Mouse (Mus musculus) heart, embryonic 10.5 days (tissue): Measurements from ENCODE around the gene Susd2. TPM values are rescaled to one million over a fixed set of nuclear protein-coding genes. Genes with fewer than 3 reads are reported as not detected.
A peak's percentile ranks its signal among the peaks of the same experiment; 100 is the strongest.

Experiments used
- DNase-seq: peaks from one replicate; pipeline ENCODE4 v3.0.0-alpha.2; 2017; ENCODE audit warnings: low spot score
- H3K27ac ChIP-seq: fragments of 300-500 bp; sonication (generic); 2 replicates; pipeline ENCODE4 v1.5.1; 2016; ENCODE audit warnings: mild to moderate bottlenecking
- H3K27me3 ChIP-seq: fragments of 300-500 bp; sonication (generic); 2 replicates; pipeline ENCODE4 v1.6.1; 2016; ENCODE audit warnings: mild to moderate bottlenecking; ENCODE audit not compliant: poor library complexity, insufficient read depth, severe bottlenecking
- H3K36me3 ChIP-seq: fragments of 300-500 bp; sonication (generic); 2 replicates; pipeline ENCODE4 v1.6.1; 2016; ENCODE audit warnings: mild to moderate bottlenecking, moderate library complexity
- H3K4me1 ChIP-seq: fragments of 300-500 bp; sonication (generic); 2 replicates; pipeline ENCODE4 v1.6.1; 2016; ENCODE audit warnings: mild to moderate bottlenecking
- H3K4me3 ChIP-seq: fragments of 300-500 bp; sonication (generic); 2 replicates; pipeline ENCODE4 v1.5.1; 2016; ENCODE audit warnings: mild to moderate bottlenecking, moderate library complexity
- H3K9me3 ChIP-seq: fragments of 300-500 bp; sonication (generic); 2 replicates; pipeline ENCODE4 v1.6.1; 2016; ENCODE audit warnings: mild to moderate bottlenecking, moderate library complexity
- WGBS: fragments of 180-500 bp; shearing (Covaris S2); methylation state at CpG from one replicate; pipeline ENCODE4 v1.1.7; 2016; 5-methylcytosine and 5-hydroxymethylcytosine counted together
- polyA plus RNA-seq: library from polyadenylated mRNA; unstranded; fragments of >200 nt; fragmentation: Nextera tagmentation; extraction: Ambion mirVana; gene quantifications from 2 replicates; pipeline ENCODE4 v1.2.1, GENCODE M21; 2016

Gene Susd2
- polyA plus RNA-seq, 1 experiment from 2014 or later: 1.4 TPM

GRCm38 (mm10) chr10:75667911-75668270 lies 24.1 kb upstream of the Susd2 start:
- peak overlapping the region; percentile 72 for H3K4me3 ChIP-seq
- H3K27ac ChIP-seq: peak overlapping the region; percentile 81
- H3K36me3 ChIP-seq: peaks cover 45% of the 10 kb centered on the region
- H3K9me3 ChIP-seq: no peaks in the 10 kb centered on the region
- peaks cover 14% of the 10 kb centered on the region for H3K4me1 ChIP-seq
- peaks cover 31% of the 10 kb centered on the region for H3K27me3 ChIP-seq
- WGBS: under 1% methylated on average over 23 of the region's 23 CpGs
- no peak for DNase-seq

GRCm38 (mm10) chr10:75667115-75667910 lies 23.5 kb upstream of the Susd2 start:
- no peaks in the 10 kb centered on the region for H3K9me3 ChIP-seq
- peak overlapping the region; percentile 72 for H3K4me3 ChIP-seq
- H3K4me1 ChIP-seq: peaks cover 14% of the 10 kb centered on the region
- H3K36me3 ChIP-seq: peaks cover 46% of the 10 kb centered on the region
- peak; percentile 80 for DNase-seq
- 1% methylated on average over 63 of the region's 63 CpGs for WGBS
- peak overlapping the region; percentile 81 for H3K27ac ChIP-seq
- peaks cover 31% of the 10 kb centered on the region for H3K27me3 ChIP-seq

GRCm38 (mm10) chr10:75666451-75667030 lies 22.7 kb upstream of the Susd2 start:
- Histone ChIP-seq H3K9me3 (no peaks in the 10 kb centered on the region), H3K4me3 (peak overlapping the region; percentile 72), H3K27ac (peak overlapping the region; percentile 81), H3K4me1 (peaks cover 14% of the 10 kb centered on the region), H3K27me3 (peaks cover 31% of the 10 kb centered on the region), H3K36me3 (peaks cover 54% of the 10 kb centered on the region)
- WGBS: 52% methylated on average over 4 of the region's 4 CpGs
- no peak for DNase-seq

DNA sequence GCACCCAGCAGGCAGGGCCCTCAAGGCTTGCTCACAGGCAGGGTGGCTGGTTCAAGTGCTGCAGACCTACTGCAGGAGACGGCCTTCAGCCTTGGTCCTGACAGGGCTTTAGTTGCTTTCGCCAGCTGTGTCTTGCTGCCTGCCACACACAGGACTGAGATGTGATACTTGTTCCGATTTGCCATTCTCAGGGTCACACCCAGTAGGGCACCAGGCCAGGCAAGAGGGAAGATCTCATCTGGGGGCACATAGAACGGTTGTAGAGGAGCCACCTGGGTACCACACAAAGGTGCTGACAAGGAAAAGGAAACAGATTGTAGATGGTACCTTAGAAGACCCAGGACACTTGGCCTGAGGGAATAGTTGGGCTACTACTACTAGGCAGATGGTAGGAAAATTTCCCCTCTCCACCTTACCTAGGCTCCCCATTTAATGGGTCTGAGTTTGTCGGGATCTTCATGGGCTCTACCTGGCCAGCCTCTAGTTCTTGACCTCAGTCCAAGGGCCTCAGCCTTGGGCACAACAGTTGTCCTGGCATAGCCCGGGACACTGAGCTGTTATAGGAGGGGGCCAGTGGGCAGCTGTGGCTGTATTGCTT lies 21.0 kb upstream of the Susd2 start:
- H3K27me3 ChIP-seq: peaks cover 23% of the 10 kb centered on the region
- DNase-seq: no peak
- H3K36me3 ChIP-seq: peaks cover 44% of the 10 kb centered on the region

DNA sequence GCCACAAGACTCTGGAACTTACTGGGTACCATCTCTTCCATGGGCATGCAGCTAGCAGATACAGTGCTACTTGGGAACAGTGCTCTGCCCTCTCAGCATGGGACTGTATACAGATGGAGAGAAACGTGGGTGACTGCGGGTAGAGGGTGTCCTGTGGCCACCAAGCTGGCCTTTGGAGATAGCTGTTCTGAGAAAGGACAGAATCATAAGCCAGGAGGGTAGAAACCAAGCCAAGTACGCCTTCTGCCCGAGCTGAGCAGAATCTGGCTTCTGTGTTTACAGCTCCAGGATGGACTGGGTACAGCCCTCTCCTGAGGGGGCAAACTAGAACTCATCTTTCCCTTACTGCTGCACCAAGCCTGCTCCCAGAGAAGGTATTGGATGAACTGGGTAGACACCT lies 18.8 kb upstream of the Susd2 start:
- WGBS: 93% methylated on average over 4 of the region's 4 CpGs
- H3K36me3 ChIP-seq: peaks cover 51% of the 10 kb centered on the region
- H3K4me3 ChIP-seq: no peak overlapping the region
- H3K27ac ChIP-seq: no peak overlapping the region
- no peaks in the 10 kb centered on the region for H3K9me3 ChIP-seq
- peaks cover 7% of the 10 kb centered on the region for H3K4me1 ChIP-seq
- DNase-seq: no peak
- H3K27me3 ChIP-seq: 0 out of 2 replicates have a peak, but pooled peaks cover 6% of the 10 kb centered on the region

More for the DNA sequence above, 21.0 kb upstream of the Susd2 start:
- Histone ChIP-seq H3K27ac (no peak overlapping the region), H3K4me3 (no peak overlapping the region), H3K4me1 (peaks cover 14% of the 10 kb centered on the region), H3K9me3 (no peaks in the 10 kb centered on the region)
- 91% methylated on average over 6 of the region's 6 CpGs for WGBS

DNA sequence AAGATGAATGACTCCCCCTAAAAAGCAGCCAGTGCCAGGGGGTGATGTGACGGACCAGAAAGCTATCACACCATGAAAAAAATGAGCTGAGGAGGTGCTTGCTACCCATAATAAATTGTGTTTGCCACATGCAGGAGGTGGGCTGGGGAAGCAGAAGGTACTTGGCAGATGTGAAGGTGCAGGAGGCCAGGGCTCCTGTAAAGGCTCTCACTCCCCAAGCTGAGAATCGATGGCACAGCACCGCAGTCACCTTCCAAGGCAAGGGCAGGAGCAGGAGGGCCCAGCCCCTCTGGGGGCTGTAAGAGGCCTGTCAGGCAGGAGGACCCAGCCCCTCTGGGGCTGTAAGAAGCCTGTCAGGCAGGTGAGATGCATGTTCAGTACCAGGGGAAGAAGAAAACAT lies 18.1 kb upstream of the Susd2 start:
- H3K27me3 ChIP-seq: 0 out of 2 replicates have a peak, but pooled peaks cover 6% of the 10 kb centered on the region

GRCm38 (mm10) chr10:75661381-75661780 lies 17.6 kb upstream of the Susd2 start:
- peaks cover 63% of the 10 kb centered on the region for H3K36me3 ChIP-seq
- 89% methylated on average over 6 of the region's 6 CpGs for WGBS
- H3K9me3 ChIP-seq: no peaks in the 10 kb centered on the region
- H3K27ac ChIP-seq: no peak overlapping the region
- H3K27me3 ChIP-seq: 0 out of 2 replicates have a peak, but pooled peaks cover 6% of the 10 kb centered on the region
- no peak for DNase-seq
- H3K4me3 ChIP-seq: no peak overlapping the region
- no peaks in the 10 kb centered on the region for H3K4me1 ChIP-seq

More for the DNA sequence above, 18.1 kb upstream of the Susd2 start:
- H3K36me3 ChIP-seq: peaks cover 58% of the 10 kb centered on the region
- H3K4me3 ChIP-seq: no peak overlapping the region
- H3K27ac ChIP-seq: no peak overlapping the region
- no peak for DNase-seq
- H3K4me1 ChIP-seq: peaks cover 5% of the 10 kb centered on the region
- WGBS: 88% methylated on average over 3 of the region's 3 CpGs
- H3K9me3 ChIP-seq: no peaks in the 10 kb centered on the region

GRCm38 (mm10) chr10:75657772-75658171 lies 14.0 kb upstream of the Susd2 start:
- Histone ChIP-seq H3K27me3 (no peaks in the 10 kb centered on the region), H3K4me1 (no peaks in the 10 kb centered on the region), H3K9me3 (no peaks in the 10 kb centered on the region), H3K36me3 (peaks cover 79% of the 10 kb centered on the region), H3K4me3 (no peak overlapping the region), H3K27ac (no peak overlapping the region)
- 89% methylated on average over 7 of the region's 7 CpGs for WGBS
- DNase-seq: no peak

GRCm38 (mm10) chr10:75657165-75657564 lies 13.4 kb upstream of the Susd2 start:
- no peak for DNase-seq
- peaks cover 79% of the 10 kb centered on the region for H3K36me3 ChIP-seq
- H3K4me1 ChIP-seq: no peaks in the 10 kb centered on the region
- 88% methylated on average over 5 of the region's 5 CpGs for WGBS
- H3K4me3 ChIP-seq: no peak overlapping the region
- H3K27me3 ChIP-seq: no peaks in the 10 kb centered on the region
- H3K9me3 ChIP-seq: no peaks in the 10 kb centered on the region
- no peak overlapping the region for H3K27ac ChIP-seq

GRCm38 (mm10) chr10:75654053-75654452 lies 10.2 kb upstream of the Susd2 start:
- WGBS: 90% methylated on average over 4 of the region's 4 CpGs
- H3K27me3 ChIP-seq: no peaks in the 10 kb centered on the region

DNA sequence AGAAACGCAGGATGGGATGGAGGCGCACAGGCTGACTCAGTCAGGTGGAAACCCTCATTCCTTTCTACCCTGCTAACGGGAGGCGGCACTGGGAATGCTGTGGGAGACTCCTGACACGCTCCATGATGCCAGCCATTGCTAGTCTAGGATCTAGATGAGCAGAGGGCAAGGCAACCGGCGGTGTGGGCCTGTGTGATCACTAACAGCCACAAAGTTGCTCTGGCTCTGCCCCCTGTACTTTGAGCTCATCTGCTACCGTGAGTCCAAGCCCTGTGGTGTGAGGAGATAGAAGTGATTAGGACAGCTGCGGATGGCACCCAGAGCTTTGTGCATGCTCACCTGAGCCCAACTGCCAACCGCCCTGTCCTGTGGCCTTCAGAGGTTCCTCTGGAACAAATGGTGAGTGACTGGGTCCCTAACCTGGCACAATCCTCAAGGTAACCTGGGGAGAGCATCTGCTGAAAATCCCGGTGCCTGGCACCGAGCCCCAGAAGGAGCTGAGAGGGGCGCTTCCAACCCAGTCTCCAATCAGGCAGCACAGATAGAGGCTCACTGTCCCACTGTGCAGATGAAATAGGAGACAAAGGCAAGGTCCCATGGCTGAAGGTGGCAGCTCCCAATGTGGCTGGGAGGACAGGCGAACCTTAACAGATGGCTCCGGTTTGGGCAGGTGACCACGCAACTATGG lies 7.7 kb upstream of the Susd2 start:
- Histone ChIP-seq H3K4me3 (no peak overlapping the region), H3K4me1 (peaks cover 9% of the 10 kb centered on the region), H3K36me3 (peaks cover 96% of the 10 kb centered on the region), H3K27me3 (no peaks in the 10 kb centered on the region), H3K9me3 (no peaks in the 10 kb centered on the region), H3K27ac (no peak overlapping the region)
- 94% methylated on average over 16 of the region's 16 CpGs for WGBS
- DNase-seq: no peak

More at GRCm38 (mm10) chr10:75654053-75654452, 10.2 kb upstream of the Susd2 start:
- DNase-seq: no peak
- Histone ChIP-seq H3K9me3 (no peaks in the 10 kb centered on the region), H3K27ac (no peak overlapping the region), H3K36me3 (peaks cover 97% of the 10 kb centered on the region), H3K4me1 (no peaks in the 10 kb centered on the region), H3K4me3 (no peak overlapping the region)

DNA sequence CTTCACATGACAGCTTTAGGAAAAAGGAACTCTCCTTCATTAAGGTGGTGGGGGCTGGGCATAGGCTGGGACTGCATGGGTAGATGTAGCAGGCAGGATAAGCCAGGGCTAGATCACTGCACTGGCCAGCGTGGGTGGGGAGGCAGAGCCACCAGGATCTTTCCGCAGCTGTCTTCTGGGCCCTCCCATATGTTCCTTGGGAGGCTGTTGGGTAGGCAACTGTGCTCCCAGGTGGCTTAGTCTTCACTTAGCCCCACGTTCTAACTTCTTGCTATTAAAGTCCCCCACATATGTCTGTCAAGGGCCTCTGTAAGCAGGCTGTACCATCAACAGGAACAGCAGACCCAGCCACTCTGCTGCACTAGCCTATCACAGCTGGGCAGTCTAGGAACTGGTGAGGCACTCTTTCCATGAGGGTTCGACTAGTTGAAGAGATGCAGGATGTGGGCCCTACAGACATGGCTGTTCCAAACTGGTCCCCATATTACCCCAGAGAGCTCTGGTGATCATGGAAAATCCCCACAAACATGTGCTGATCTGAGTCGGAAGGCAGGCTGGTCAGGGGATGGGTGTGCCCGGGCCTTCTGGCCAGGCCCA lies 6.6 kb upstream of the Susd2 start:
- Histone ChIP-seq H3K4me1 (peaks cover 9% of the 10 kb centered on the region), H3K27me3 (no peaks in the 10 kb centered on the region), H3K4me3 (no peak overlapping the region), H3K27ac (no peak overlapping the region), H3K9me3 (no peaks in the 10 kb centered on the region), H3K36me3 (peaks cover 98% of the 10 kb centered on the region)
- DNase-seq: no peak
- WGBS: 88% methylated on average over 6 of the region's 6 CpGs
